Mouse (Mus musculus): Measurements from ENCODE around the gene Impg1. TPM values are rescaled to one million over a fixed set of nuclear protein-coding genes. Genes with fewer than 3 reads are reported as not detected.

Impg1 gene
- polyA plus RNA-seq, 1 experiment from 2014 or later: not detected

GRCm38 (mm10) chr9:80382711-80383110 is 82.6 kb downstream of the Impg1 start:
- 91% methylated on average over 4 of the region's 4 CpGs for WGBS

GRCm38 (mm10) chr9:80380078-80380645 is 85.1 kb downstream of the Impg1 start:
- DNase-seq (ENCODE audit: low spot score): no peak
- Histone ChIP-seq H3K27me3 (replicated peaks; ENCODE audit: low read depth, poor library complexity, severe bottlenecking) (no peaks in the 10 kb centered on the region), H3K27ac (replicated peaks) (no peak overlapping the region), H3K9me3 (no peaks in the 10 kb centered on the region), H3K4me1 (no peaks in the 10 kb centered on the region), H3K4me3 (no peak overlapping the region), H3K36me3 (replicated peaks) (no peaks in the 10 kb centered on the region)
- WGBS: 90% methylated on average over 2 of the region's 2 CpGs

More at GRCm38 (mm10) chr9:80382711-80383110, 82.6 kb downstream of the Impg1 start:
- no peaks in the 10 kb centered on the region for H3K9me3 ChIP-seq
- H3K4me1 ChIP-seq: no peaks in the 10 kb centered on the region
- H3K27me3 ChIP-seq (replicated peaks; ENCODE audit: low read depth, poor library complexity, severe bottlenecking): no peaks in the 10 kb centered on the region
- no peak overlapping the region for H3K4me3 ChIP-seq
- H3K27ac ChIP-seq (replicated peaks): no peak overlapping the region
- no peaks in the 10 kb centered on the region for H3K36me3 ChIP-seq (replicated peaks)
- DNase-seq (ENCODE audit: low spot score): no peak

DNA sequence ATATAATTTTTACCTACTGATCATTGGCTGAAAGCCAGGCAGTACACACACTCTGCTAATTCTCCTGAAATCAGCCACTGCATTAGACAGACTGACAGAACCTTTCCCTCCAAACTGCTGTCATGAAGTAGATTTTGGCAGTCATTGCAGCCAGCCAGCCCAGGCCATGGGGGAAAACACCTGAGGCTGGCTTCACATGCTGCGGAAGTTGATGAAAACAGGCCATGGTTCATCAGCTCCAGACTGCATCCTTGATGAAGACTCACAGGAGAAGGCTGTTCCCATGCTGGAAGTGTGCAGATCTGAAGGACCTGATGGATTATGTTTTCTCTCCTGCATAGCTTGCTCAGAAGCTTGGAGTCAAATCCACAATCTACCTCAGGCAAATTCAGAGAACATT is 91.2 kb downstream of the Impg1 start:
- Histone ChIP-seq H3K36me3 (replicated peaks) (no peaks in the 10 kb centered on the region), H3K9me3 (no peaks in the 10 kb centered on the region), H3K4me1 (no peaks in the 10 kb centered on the region), H3K27ac (replicated peaks) (no peak overlapping the region), H3K4me3 (no peak overlapping the region), H3K27me3 (replicated peaks; ENCODE audit: low read depth, poor library complexity, severe bottlenecking) (no peaks in the 10 kb centered on the region)
- no peak for DNase-seq (ENCODE audit: low spot score)
- 85% methylated on average over 1 of the region's 1 CpGs for WGBS

DNA sequence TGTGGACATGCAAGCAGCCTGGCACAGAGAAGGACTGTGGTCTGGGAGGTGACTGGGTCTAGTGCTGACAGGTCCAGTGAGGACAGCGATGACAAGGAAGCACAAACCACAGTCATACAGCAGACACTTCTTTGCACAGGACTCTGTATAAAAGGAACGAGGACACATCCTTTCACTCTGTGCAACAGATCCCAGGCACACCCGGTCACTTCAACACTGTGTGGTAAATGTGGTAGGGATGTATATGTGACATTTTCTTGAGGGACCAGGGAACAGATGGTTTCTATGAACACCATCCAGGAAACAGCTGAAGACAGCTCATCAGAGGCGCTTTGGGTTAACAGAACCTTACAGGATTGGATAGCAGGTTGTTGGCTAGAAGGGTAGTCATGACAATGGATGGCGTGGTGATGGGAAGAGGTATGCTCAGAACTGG is 92.0 kb downstream of the Impg1 start:
- 88% methylated on average over 5 of the region's 5 CpGs for WGBS
- no peaks in the 10 kb centered on the region for H3K4me1 ChIP-seq
- H3K4me3 ChIP-seq: no peak overlapping the region
- no peaks in the 10 kb centered on the region for H3K27me3 ChIP-seq (replicated peaks; ENCODE audit: low read depth, poor library complexity, severe bottlenecking)
- no peaks in the 10 kb centered on the region for H3K9me3 ChIP-seq
- no peak for DNase-seq (ENCODE audit: low spot score)
- no peaks in the 10 kb centered on the region for H3K36me3 ChIP-seq (replicated peaks)
- no peak overlapping the region for H3K27ac ChIP-seq (replicated peaks)

- Histone ChIP-seq H3K4me1 (no peaks in the 10 kb centered on the region), H3K27ac (replicated peaks) (no peak overlapping the region), H3K9me3 (no peaks in the 10 kb centered on the region), H3K27me3 (replicated peaks; ENCODE audit: low read depth, poor library complexity, severe bottlenecking) (no peaks in the 10 kb centered on the region), H3K4me3 (no peak overlapping the region), H3K36me3 (replicated peaks) (no peaks in the 10 kb centered on the region)
- no peak for DNase-seq (ENCODE audit: low spot score)
- 91% methylated on average over 2 of the region's 2 CpGs for WGBS
Measured at GRCm38 (mm10) chr9:80368636-80369035, 96.6 kb downstream of the Impg1 start.

DNA sequence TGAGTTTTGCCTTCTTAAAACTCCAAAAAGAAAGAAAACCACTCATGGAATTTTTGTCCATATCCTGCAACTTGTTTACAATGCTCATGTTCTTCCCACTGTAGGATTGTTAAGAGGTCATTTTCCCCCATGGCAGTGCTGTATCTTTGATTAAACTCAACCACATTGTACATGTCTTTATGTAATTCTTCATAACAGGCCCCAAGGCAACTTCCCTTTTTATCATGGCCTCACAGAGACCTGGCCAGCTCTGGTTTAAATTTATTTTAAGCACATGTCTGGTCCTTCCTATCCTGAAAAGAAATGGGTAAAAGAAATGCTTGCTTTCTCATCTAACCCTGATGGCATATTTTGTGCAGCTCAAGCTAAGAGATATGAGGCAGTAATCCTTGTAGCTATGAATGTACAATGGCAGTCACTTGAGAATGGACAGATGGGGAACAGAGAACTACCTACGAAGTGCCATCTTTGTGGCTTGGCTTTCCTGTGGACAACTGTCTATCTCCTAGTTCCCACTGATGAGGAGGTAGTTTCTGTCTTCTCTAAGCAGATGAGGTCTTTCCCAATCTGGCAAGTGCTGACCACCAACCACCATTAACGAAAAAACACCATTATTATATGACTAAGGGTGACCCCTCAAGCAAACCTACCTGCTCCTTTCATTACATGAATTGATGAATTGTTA is 97.6 kb downstream of the Impg1 start:
- 88% methylated on average over 2 of the region's 2 CpGs for WGBS
- Histone ChIP-seq H3K27ac (replicated peaks) (no peak overlapping the region), H3K27me3 (replicated peaks; ENCODE audit: low read depth, poor library complexity, severe bottlenecking) (no peaks in the 10 kb centered on the region), H3K36me3 (replicated peaks) (no peaks in the 10 kb centered on the region), H3K9me3 (no peaks in the 10 kb centered on the region), H3K4me3 (no peak overlapping the region), H3K4me1 (no peaks in the 10 kb centered on the region)
- no peak for DNase-seq (ENCODE audit: low spot score)

DNA sequence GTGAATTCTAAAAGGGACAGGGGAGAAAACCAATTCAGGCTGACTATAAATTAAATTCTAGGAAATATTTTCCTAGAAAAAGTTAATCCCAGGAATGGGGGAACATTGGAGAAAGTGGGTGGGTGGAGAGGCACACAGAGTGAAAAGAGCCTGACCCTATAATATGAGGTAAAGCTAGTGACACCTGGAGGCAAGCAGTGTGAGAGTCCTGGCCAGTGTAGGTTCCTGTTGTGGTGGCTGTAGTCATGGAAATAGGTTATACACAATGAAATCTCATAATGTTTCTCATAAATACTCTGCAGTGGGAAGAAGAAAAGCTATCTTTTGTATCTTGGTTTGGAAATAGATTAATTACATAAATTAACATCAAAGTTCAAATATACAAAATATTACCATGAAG is 105.2 kb downstream of the Impg1 start:
- no peaks in the 10 kb centered on the region for H3K9me3 ChIP-seq
- no peak overlapping the region for H3K4me3 ChIP-seq
- H3K4me1 ChIP-seq: no peaks in the 10 kb centered on the region
- no peaks in the 10 kb centered on the region for H3K27me3 ChIP-seq (replicated peaks; ENCODE audit: low read depth, poor library complexity, severe bottlenecking)
- no peak for DNase-seq (ENCODE audit: low spot score)
- H3K36me3 ChIP-seq (replicated peaks): no peaks in the 10 kb centered on the region
- H3K27ac ChIP-seq (replicated peaks): no peak overlapping the region

GRCm38 (mm10) chr9:80351678-80352331 is 113.5 kb downstream of the Impg1 start:
- Histone ChIP-seq H3K4me1 (peaks cover 14% of the 10 kb centered on the region), H3K9me3 (no peaks in the 10 kb centered on the region), H3K4me3 (peak overlapping the region; percentile 25), H3K27ac (replicated peaks) (no peak overlapping the region), H3K36me3 (replicated peaks) (no peaks in the 10 kb centered on the region), H3K27me3 (replicated peaks; ENCODE audit: low read depth, poor library complexity, severe bottlenecking) (no peaks in the 10 kb centered on the region)
- WGBS: 25% methylated on average over 20 of the region's 20 CpGs
- DNase-seq (ENCODE audit: low spot score): peak; percentile 47

GRCm38 (mm10) chr9:80351295-80351677 is 114.0 kb downstream of the Impg1 start:
- no peaks in the 10 kb centered on the region for H3K9me3 ChIP-seq
- H3K4me1 ChIP-seq: peaks cover 14% of the 10 kb centered on the region
- H3K36me3 ChIP-seq (replicated peaks): no peaks in the 10 kb centered on the region
- no peak for DNase-seq (ENCODE audit: low spot score)
- H3K4me3 ChIP-seq: peak overlapping the region; percentile 25
- WGBS: 66% methylated on average over 7 of the region's 7 CpGs
- no peaks in the 10 kb centered on the region for H3K27me3 ChIP-seq (replicated peaks; ENCODE audit: low read depth, poor library complexity, severe bottlenecking)
- H3K27ac ChIP-seq (replicated peaks): no peak overlapping the region

GRCm38 (mm10) chr9:80344451-80345000 is 120.8 kb downstream of the Impg1 start:
- Histone ChIP-seq H3K4me3 (no peak overlapping the region), H3K4me1 (no peaks in the 10 kb centered on the region), H3K36me3 (replicated peaks) (no peaks in the 10 kb centered on the region), H3K27me3 (replicated peaks; ENCODE audit: low read depth, poor library complexity, severe bottlenecking) (no peaks in the 10 kb centered on the region), H3K9me3 (no peaks in the 10 kb centered on the region), H3K27ac (replicated peaks) (no peak overlapping the region)
- WGBS: 92% methylated on average over 6 of the region's 6 CpGs
- DNase-seq (ENCODE audit: low spot score): no peak

DNA sequence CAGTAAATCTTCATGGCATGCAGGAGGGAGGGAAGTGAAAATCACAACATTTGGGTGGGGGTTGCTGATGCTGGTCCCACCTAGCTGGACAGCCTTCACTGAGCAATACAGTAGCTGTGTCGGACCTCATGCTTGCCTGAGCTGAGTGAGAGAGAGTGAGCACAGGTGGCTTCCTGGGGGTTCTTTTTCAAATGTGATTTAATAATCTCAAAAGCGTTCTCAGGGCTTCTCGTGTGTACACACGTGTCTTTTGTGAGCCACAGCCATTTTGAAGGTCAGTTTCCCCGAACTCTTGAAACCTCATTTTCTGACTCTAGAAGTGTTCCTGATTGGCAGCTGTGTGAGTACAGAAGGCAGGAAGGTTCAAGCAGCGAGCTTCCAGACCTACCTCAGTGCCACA is 122.8 kb downstream of the Impg1 start:
- DNase-seq (ENCODE audit: low spot score): no peak
- H3K4me3 ChIP-seq: no peak overlapping the region
- H3K27me3 ChIP-seq (replicated peaks; ENCODE audit: low read depth, poor library complexity, severe bottlenecking): no peaks in the 10 kb centered on the region
- no peaks in the 10 kb centered on the region for H3K9me3 ChIP-seq
- WGBS: 88% methylated on average over 6 of the region's 6 CpGs
- H3K36me3 ChIP-seq (replicated peaks): no peaks in the 10 kb centered on the region
- H3K27ac ChIP-seq (replicated peaks): no peak overlapping the region
- H3K4me1 ChIP-seq: no peaks in the 10 kb centered on the region

- Histone ChIP-seq H3K36me3 (replicated peaks) (no peaks in the 10 kb centered on the region), H3K4me3 (no peak overlapping the region), H3K27me3 (replicated peaks; ENCODE audit: low read depth, poor library complexity, severe bottlenecking) (no peaks in the 10 kb centered on the region), H3K9me3 (no peaks in the 10 kb centered on the region), H3K27ac (replicated peaks) (no peak overlapping the region), H3K4me1 (no peaks in the 10 kb centered on the region)
- WGBS: 96% methylated on average over 16 of the region's 16 CpGs
- DNase-seq (ENCODE audit: low spot score): no peak
Measured at GRCm38 (mm10) chr9:80341756-80342155, 123.5 kb downstream of the Impg1 start.

GRCm38 (mm10) chr9:80340927-80341326 is 124.4 kb downstream of the Impg1 start:
- H3K4me3 ChIP-seq: no peak overlapping the region
- no peaks in the 10 kb centered on the region for H3K27me3 ChIP-seq (replicated peaks; ENCODE audit: low read depth, poor library complexity, severe bottlenecking)
- no peak overlapping the region for H3K27ac ChIP-seq (replicated peaks)
- no peaks in the 10 kb centered on the region for H3K9me3 ChIP-seq
- DNase-seq (ENCODE audit: low spot score): no peak
- 53% methylated on average over 1 of the region's 1 CpGs for WGBS
- H3K36me3 ChIP-seq (replicated peaks): no peaks in the 10 kb centered on the region
- no peaks in the 10 kb centered on the region for H3K4me1 ChIP-seq

All from embryonic facial prominence, embryonic 10.5 days (tissue).